Mouse (Mus musculus) retina, postnatal 7 days (tissue): ENCODE data around the gene Tspan1.
A peak's percentile ranks its signal among the peaks of the same experiment; 100 is the strongest.

Source experiments
- DNase-seq: peaks from one replicate; pipeline ENCODE4 v3.0.0-alpha.2; 2012; ENCODE audit warnings: low read depth, low spot score

The Tspan1 gene

DNA sequence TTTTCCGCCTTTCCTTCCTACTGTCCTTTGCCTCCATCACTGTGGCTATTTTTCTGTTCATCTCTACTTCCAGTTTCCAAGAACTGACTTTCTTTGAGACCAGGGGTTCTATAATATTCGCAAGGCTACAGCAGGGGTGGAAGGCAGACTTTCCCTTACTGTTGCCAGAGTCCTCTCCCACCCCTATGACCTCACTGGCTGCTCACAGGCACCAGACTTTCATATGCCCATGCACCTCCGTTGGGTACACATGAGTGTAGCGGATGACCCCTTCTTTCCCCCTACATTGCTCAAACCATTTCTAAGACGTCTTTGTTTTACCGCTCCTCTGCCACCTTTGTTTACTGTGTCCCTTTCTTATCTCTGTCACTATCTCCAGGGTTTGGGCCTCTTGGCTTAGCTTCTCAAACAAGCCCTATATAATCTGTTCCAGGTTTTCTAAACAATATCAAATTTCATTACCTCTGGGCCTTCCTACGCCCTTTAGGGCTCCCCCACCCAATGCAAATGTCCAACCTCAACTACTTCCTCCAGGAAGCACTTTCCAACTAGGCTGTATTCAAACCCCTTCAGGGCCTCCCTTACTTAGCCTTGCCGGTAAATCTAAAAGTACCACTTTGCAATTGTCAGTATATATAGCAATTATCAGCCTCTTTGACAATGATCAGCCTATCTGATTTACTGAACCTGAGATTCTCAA, 1.5 kb downstream of the Tspan1 start:
- no peak for DNase-seq

DNA sequence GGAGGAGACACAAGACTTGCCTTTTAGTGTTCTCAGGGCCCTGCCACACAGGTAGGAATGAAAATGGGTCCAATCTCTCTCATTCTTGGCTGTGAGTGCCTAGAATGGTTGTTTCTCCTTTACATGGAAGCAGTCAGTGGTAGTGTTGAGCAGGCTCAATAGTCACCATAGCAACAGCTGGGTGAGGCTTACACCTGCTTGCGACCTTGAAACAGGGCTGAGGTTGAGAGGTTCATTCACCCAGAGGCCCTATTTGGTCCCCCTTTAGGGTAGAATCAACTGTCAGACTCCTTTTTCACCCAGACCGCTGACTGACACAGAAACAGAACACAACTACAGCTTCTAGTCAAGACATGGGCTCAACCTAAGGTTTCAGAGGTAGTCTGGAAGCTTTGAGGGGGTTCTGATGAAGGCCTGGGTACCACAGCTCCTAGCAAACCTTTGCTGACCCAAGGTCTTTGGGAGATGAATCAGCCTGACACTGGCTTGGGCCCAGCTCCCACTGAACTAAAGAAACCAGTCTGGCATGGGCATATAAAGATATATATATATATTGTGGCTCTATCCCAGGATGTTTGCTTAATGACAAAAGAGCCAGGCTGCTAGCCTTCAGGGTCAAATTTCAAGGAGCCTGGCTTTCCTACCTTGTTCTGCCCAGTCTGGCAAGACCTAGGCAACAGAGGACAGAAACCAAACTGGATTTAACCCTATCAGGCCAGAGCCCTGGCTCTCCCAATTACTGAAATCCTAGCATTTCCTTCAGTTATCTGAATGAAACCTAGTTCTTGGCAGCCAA, 2.4 kb downstream of the Tspan1 start:
- DNase-seq: no peak

DNA sequence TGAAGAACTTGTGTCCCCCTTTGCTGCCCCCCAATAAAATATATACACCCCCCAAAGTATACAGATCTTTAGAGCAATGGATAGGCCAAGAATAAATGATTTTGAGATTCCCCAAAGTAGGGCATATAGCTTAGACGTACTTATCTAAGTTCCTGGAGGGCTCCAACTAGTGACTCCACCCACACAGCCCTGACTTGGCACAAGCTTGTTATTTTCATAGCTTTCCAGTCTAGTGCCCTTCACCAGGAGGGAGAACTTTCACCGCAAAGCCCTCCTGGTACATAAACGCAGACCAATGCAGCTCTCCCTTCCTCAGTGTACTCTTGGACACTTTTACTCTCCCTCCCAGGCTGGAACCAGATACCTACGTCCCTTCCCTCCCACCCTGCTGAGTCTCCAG, 5.3 kb downstream of the Tspan1 start:
- DNase-seq: no peak

DNA sequence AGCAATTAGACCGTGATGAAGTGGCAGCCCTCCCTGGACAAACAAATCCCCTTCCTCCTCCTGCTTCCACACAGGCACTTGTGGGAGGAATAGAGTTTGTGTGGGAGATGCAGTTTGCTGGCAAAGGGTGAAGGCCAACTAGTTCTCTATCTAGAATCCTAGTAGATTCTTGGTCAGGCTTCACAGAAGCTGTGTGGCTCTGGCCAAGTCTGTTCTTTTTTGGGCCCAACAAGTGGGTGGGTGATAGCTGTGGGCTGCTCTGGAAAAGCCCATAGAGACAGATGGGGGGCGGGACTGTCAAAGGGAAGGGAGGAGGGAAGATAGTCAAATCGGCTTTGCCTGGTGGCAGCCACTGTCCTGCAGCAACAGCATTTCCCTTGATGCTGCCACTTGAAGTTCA, 6.6 kb downstream of the Tspan1 start:
- DNase-seq: no peak

DNA sequence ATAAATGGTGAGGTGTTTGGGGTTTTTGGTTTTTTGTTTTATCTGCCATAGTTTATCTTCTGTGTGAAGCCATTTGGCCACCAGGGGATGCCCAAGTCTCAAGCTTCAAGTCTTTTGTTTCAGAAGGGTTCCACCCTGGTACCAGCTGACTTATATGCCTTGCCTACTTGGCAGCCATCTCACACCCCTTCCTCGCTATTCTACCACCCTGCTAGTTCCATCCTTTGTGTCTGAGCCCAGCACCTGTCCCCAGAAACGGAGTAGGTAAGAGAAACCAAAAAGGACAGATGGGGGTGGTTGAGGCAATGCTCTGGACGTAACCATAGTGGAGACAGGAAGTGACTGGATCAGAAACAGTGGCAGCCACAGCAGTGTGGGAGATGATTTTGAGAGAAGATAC, 7.5 kb downstream of the Tspan1 start:
- no peak for DNase-seq

DNA sequence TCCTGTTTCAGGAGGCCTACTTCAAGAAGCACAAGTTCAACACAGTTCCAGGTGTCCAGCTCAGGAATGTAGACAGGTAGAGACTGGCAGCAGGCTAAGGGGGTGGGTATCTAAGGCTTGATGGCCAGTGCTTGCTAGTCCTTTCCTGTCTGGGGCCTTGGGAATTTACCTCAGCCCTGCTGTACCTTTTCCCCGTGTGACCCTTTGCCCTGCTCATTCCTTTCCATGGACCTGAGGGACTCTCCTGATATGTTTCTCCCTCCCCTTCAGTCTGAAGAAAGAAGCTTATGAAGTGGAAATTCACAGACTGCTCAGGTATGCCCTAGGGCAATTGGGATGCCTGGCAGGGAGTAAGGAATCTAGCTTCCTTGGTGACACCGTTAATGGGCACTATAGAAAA, 9.5 kb downstream of the Tspan1 start:
- no peak for DNase-seq

DNA sequence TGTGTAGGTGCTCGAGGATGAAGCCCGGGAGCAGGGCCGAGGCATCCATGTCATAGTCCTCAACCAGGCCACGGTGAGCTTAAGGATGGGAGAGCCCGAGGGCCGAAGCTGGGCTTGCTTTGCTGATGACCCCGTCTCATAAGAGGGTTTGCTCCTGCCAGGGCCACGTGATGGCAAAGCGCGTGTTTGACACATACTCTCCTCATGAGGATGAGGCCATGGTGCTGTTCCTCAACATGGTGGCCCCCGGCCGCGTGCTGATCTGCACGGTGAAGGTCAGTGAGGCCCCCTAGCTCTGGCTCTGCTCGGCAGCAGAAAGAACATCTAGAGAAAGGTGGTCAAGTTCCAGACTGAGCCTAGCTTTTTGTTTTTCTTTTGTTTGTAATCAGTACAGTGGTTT, 14.7 kb downstream of the Tspan1 start:
- DNase-seq: no peak

DNA sequence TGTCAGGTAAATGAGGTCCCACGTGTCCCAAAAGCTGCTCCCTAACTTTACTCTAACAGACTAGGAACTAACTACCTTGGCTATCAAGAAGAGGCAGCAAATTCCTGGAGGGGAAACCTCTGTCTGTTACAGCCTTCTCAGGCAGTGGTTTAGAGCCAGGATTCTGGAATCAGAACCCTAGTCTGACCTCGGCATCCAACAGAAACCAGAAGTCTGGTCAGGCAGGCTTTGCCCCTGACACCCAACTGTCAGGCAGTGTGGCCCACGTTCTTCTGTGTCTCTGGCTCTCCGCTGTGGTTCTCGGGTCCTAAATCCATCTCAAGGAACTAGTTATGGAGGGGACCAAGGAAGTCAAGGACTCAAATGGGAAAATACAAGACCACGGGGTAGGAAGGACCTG, 16.2 kb downstream of the Tspan1 start, which contains the start of gene Lurap1:
Gene Lurap1 (minus strand): TSS at position 101 of the 400 bp plus-strand sequence.
- no peak for DNase-seq

DNA sequence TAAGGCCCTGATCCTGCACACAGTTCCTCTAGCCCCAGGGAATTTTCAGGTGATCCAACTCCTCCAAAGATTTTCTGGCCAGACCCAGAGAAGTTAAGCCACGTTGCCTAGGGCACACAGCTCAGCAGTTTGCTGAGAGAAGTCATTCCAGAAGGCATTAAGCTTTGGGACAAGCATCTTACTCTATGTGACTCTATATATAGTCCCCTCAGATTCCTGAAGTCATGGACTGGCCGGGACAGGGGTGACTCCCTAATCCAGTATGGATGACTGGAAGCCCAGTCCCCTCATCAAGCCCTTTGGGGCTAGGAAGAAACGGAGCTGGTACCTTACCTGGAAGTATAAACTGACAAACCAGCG, 16.6 kb downstream of the Tspan1 start:
- no peak for DNase-seq

DNA sequence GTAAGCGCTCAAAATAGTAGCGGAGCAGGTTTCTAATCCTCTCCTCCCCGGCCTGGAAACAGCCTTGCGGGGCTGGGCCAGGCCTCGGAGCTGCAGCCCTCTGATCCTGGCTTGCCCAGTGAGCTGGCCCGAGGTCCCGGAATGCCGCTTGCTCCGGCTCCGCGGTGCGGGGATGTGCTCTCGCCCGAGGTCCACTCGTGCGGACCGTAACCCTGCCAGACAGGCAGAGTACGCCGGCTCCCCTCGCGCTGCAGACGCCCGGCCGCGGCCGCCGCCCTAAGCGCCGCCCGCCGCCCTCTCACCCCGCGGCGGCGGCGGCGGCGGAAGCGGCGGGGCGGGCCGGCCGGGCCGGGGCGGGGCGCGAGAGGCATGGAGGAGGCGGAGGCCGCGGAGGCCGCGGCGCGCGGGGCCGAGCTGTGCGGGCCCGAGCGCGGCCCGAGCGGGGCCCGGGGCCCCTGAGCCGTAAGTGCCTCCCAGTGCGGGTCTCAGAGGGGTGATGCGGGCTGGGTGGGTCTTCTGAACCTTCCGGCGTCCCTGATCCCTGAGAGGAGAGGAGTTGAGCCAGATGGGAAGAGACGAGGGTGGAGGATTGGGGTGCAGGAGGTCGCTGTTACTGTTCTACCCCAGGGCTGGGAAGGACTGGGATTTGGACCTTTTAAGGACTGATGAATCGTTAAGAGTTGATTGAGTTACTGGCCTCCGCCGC, 17.1 kb downstream of the Tspan1 start:
- peak; percentile 53 for DNase-seq

DNA sequence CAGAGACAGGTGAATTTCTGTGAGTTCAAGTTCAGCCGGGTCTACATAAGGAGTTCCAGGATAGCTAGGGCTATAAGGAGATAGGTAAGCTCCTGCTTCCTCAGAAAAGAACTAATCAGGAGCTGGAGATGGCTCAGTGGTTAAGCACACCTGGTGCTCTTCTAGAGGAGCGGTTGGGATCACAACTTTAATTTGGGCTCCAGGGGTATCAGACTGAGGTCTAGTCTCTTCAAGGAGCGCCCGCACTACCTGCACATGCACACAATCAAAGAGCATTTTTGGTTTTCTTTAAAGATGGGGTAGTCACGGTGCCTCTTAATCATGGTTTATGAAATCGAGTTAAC, 17.6 kb downstream of the Tspan1 start:
- DNase-seq: no peak

DNA sequence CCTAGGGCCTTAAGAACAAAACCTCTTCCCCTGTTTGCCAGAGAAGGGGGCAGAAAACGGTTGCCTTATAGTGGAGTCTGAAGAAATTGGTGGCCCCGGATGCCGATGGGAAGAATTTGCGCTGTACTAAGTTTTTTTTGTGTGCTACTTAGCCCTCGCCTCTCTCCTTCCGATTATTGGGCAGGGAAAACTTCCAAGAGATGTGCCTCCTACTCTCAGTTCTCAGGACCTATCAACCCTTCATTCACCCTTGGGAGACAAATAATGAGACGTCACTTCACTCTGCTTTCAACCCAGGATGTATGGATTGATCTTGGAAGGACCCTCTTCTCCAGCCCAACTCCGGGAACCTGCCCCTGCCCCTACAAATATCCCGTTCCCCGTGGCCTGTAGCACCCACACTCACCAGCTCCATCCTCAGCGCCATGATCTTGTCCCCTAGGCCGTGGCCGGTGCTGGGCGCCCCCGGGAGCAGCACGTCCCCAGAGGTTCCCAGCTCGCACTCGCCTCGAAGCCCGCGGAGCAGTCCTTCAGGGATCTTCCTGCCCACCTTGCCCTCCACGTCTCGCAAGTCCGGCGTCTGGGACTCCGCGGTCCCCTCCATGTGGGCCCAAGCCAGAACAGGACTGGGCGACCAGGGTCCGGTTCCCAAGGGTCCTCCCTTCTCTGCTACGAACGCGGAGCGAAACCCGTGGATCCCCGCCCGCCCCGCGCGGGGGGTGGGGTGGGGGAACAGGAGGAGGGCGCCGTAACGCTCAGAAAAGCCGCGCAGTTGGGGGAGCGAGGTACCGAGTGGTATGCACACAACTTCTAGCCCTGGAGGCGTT, 23.3 kb downstream of the Tspan1 start:
- DNase-seq: no peak

DNA sequence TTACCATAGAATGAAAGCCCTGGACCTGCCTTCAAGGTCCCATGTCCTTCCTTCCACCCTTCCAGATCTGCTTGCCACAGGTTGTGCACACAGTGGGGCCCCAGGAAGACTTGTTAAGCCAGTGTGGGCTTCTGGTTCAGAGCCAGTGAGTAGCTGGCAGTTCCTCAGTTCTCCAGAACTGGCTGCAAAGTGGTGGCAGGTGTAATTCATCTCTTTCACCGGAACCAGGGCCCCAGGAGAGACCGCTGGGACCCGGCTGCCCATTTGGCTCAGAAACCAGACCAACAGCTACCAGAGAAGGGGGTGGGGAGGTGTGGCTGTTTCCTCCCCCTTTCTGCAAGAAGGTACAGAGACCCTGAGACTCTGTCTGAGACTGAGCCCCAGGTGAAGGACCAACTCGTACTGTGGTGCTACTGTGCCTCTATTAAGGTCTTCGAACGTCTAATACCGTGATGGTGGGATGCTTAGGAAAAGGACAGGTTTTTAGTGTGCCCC, 24.0 kb downstream of the Tspan1 start:
- DNase-seq: no peak

DNA sequence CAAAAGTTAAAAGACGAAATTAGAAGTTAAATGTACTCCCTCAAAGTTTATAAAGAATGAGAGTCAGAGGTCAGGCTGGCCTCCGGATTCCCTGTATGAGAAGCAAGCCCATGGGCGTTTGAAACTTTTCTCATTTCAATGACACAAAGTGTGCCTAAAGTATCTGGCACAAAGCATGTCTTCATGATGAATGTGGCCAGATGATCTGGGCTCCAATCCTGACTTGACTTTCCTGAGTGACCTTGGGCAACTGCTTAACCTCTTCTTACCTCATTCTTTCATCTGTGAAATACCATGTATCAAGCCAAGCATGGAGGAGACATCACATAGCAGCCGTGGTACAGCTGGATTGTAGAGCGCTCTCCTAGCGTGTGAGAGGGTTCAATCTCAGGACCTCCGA, 25.1 kb downstream of the Tspan1 start:
- DNase-seq: no peak

DNA sequence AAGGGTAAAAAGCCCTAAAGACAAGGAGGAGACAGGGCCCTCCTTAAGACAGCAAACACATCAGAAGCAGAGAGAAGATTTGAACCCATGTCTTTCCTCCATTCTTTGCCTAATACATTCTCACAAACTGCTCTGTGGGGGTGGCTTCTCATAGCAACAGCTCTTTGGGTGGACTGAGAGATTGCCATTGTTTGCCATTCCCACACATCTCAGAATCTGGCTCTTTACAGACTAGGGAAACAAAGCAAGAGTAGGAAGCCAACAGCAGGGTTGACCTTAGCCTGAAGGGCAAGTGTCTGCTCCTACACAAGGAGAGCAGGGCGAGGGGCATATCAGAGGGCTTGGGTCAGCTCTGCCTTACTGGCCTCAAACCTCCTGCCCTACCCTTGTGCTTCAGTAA, 25.7 kb downstream of the Tspan1 start:
- no peak for DNase-seq

DNA sequence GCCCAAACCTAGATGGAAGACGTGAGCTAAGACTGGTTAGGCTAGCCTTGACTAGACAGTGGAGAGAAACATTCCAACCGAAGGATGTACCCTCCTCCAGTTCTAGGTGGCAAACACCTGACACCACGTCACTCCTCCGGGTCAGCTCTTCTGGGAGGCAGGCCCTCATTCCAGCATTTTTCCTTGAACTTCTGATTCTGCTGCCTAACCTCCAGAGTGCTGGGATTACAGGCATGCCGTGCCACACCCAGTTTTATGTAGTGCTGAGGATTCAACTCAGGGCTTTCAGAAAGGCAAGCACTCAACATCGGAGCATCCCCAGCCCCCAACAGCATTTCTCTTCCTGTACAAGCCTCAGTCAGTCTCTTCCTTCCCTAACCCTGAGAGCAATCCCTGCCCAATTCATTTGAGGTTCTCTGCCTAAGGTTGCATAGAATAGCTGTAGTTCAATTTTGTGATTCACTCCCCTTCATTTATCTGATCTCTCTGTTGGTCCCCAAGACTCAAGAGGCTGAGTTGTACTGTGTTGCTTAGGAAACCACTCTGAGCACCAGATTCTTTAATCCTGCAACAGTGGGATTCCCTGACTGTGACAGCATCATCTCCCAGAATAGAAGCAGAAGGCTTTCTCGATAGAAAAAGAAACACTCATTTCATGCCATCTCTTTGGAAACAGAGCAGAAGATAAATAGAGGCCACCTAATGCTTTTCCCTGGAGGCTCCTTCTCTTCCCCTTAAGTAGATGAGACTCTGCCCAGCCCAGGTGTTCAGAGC, 26.4 kb downstream of the Tspan1 start:
- no peak for DNase-seq

DNA sequence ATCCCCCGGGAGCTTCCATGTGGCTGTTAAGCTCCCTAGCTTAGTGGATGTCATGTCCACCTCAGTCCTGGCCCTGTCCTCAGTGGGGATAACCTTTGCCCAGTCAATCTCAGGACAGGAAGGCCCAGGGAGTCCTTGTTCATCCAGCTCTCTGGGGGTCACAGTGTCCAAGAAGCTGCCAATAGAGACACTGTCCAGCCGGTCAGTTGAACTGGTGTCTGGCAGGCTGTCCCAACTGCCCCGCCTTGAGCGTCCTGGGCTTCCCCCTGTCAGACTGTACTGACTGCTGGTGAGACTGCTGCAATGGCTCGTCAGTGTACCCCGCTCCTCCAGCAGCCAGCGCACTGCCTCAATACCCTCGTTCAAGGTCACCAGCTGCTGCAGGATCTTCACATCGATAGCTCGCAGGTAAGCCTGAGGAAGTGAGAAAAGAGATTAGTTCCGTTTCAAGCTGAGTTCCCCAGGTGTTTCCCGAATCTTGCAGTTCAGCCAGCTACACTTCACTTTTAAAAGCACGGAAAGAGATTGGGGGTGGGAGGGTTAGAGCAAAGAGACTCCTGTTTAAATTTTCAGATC, 29.9 kb downstream of the Tspan1 start:
- no peak for DNase-seq

DNA sequence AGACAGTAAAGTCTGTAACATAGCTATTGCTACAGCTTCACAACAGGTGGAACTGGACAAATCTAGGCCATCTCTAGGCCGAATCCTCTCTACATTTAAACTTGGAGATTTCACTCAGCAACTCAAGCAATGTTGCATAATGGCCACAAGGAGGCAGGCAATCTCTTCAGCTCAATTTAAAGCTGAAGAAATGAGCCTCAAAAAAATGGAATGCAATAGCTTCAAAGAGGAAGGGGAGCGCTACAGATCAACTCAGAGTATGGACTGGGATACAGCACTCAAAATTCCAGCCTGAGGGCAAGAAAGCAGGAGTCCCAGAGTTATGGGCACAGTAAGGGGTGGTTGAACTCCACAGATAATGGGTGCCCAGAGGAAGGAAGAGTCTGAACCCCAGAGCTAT, 32.4 kb downstream of the Tspan1 start:
- DNase-seq: peak; percentile 36

DNA sequence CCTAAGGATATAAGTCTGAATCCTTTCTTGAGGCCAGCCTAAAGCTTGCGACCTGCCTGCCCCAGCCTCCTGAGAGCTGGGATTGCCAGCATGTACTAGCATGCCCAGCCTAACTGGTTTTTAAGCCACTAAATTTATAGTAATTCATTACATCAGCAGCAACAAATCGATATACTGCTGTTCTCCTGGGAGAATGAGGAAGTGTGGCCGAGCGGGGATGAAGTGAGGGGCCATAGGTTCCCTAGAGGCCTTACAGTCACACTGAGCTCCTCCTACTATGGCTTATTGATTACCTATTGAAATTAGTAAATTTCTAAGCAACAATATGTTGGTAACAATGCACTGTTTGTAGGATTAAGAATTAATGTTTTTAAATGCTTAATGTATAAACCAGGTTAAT, 34.3 kb downstream of the Tspan1 start:
- DNase-seq: no peak

DNA sequence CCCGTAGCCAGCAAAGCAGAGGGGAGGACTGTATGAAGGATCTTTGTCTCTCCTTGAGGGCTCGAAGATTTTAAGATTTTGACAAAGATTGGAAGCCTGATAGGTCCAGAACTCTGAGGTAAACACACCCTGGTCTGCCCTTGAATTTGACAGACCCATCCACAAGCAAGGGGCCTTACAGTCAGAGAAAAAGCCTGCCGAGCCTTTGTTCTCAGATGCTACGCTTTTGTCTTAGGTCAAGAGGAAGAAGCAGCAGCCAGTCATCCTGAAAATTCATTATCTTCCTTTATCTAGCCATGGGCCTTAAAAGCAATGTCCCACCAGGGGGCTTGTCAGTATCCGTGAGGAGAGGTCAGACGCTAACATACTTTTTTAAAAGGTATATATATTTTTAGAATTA, 39.4 kb downstream of the Tspan1 start:
- no peak for DNase-seq
